Mouse (Mus musculus): ENCODE measurements around the gene C6.

DNA sequence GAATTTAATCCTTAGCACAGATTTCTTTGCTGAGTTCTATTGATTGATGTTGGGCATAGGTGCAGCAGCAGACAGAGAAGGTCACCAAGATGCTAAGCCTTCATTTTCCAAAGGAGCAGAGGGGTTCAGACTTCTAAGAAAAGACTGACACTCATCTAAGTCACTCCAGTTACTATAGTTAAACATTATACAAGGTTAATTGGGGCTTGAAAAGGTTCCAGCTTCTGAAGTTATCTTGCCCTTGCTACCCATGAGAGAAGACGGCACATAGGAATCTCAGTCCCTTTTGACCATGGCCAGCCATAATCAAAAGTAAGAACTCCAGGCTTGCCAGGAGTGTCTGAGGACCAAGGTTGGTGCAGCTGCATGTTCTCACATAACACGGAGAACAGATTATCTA is 77.3 kb downstream of the C6 start:
- TF ChIP-seq CTCF (IDR thresholded peaks at IDR 0.05; ENCODE audit: control insufficient read depth, insufficient read depth, low read length) (no peak), POLR2A (IDR thresholded peaks at IDR 0.05; ENCODE audit: borderline replicate concordance, control insufficient read depth, low read depth, low read length) (no peak)

Measured in bone marrow, adult 2 months (tissue).